Mouse (Mus musculus) G1E (cell line): ENCODE measurements around the gene Ifit3.

Source experiments
- CTCF ChIP-seq: IDR thresholded peaks from 2 replicates; pipeline ENCODE4 v1.5.1; 2012; ENCODE audit warnings: low read depth, low read length, inconsistent platforms, mixed read lengths
- POLR2AphosphoS5 ChIP-seq: IDR thresholded peaks from 2 replicates; pipeline ENCODE4 v1.6.1; 2012; ENCODE audit warnings: low read depth, low read length, inconsistent platforms; ENCODE audit not compliant: insufficient replicate concordance

- TF ChIP-seq CTCF (peak; percentile 57), POLR2AphosphoS5 (no peak)
Measured at GRCm38 (mm10) chr19:34636933-34637557, 53.7 kb downstream of the Ifit3 start.
